Mouse (Mus musculus): ENCODE data around the gene Sphk1.

Sphk1 gene

GRCm38 (mm10) chr11:116538142-116538735, 7.5 kb downstream of the Sphk1 start:
- DNase-seq: no peak

- no peak for DNase-seq
Observed at GRCm38 (mm10) chr11:116541183-116541582, 10.5 kb downstream of the Sphk1 start.

DNA sequence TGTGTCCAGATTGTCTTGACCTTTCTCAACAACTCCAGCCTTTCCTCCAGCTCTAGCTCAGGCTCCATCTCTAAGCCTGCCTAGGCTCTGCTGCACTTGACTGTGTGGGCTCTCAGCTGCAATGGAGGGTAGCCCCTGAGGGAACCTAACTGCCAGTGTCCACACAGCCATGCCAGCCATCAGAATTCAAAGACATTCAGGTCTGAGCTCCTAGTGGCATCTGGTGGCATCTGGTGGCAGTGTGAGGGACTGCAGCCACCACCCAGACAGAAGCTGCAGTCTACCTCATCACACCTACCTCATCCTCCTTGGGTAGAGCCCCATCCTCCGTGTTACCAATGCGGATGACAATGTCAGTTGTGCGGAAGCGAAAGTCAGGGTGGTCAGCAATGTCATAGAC, 12.4 kb downstream of the Sphk1 start:
- peak; percentile 61 to 79 for DNase-seq

DNA sequence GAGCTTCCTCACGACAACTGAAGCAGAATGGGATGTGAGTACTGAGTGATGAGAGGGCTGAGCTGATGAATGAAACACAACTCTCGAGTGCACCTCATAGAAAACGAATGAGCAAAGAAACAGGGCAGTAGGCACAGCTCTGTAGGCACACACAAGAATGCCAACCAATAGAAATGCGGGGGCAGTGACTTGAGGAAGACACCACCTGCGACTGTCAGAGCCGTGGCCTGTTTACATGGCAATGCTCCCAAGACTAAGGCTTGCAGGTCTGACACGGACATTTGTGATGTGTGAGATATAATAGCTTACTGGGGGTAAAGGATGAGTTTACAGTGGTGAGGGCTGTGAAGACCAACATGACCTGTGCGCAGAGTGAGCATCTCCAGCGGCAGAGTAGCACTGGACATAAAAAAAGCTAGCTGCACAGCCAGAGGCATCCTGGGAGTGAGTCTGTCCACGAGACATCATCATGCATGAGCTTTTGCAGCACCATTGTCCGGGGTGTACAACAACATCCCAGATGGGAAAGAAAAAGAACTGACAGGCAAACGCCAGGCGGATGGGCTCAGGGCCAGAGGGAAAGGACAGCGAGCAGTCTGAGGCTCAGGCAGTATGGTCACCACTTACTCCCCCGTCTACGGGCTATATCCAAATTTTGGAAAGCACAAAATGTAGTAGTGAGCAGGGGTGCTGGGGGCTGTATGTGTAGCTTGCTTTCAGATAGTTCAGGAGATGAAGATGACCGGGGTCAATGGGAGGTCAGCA, 16.8 kb downstream of the Sphk1 start:
- DNase-seq: peak; percentile 70 to 79

DNA sequence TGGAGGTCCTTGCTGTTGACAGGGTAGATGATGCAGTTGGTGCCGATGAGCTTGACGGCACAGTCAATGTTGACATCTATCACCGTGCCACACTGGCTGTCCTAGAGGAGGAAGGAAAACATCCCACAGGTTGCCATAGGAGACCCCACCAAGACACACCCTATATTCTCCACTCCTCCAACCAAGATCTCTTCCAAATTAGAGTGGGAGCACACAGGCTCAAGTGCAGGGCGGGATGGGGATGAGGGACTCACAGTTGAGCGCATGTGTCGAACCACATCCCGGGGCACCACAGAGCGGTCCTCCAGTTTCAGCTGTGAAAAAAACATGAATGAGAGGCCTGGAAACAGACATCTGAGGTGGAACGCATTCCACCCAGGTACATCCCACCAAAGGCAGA, 18.1 kb downstream of the Sphk1 start:
- DNase-seq: no peak

GRCm38 (mm10) chr11:116549273-116550038, 18.7 kb downstream of the Sphk1 start:
- no peak for DNase-seq

- DNase-seq: no peak
Observed at GRCm38 (mm10) chr11:116550748-116551147, 20.0 kb downstream of the Sphk1 start.

DNA sequence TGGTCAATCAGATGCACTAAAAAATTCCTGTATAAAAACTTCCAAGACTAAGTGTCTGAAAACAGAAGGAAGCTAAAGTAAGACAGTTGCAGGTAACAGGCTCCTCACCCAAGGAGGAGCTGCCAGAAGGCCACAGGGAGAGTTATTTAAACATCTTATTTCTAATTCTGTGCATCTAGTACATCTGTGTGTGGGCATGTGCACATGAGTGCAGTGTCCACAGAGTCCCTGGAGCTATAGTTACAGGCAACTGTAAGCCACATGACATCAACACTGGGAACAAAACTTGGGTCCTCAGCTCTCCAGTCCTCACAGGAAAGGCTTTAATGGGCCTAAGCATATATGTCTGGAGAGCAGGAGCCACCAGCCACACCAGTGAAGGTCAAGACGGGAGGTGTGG, 21.5 kb downstream of the Sphk1 start:
- no peak for DNase-seq

- DNase-seq: peak; percentile 71 to 76
Observed at GRCm38 (mm10) chr11:116554171-116554878, 23.6 kb downstream of the Sphk1 start.

GRCm38 (mm10) chr11:116555572-116555971, 24.8 kb downstream of the Sphk1 start:
- no peak for DNase-seq

DNA sequence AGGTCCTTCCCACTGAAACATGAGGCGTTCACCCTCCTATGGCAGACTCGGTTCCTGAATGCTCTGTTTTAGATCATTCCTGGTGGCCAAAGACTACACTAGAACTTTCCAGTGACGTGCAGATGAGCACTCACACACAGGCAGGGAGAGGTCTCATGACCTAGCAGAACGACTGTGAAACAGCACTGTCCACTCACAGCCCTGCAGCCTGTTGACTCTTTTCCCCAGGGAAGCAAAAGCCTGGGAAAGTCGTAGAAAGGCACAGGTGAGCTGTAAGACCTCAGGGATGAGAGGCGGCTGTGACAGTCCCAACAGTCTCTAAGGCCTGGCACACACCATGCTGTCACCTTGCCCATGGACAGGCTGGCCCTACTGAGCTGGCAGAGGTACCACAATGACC, 25.6 kb downstream of the Sphk1 start:
- no peak for DNase-seq

DNA sequence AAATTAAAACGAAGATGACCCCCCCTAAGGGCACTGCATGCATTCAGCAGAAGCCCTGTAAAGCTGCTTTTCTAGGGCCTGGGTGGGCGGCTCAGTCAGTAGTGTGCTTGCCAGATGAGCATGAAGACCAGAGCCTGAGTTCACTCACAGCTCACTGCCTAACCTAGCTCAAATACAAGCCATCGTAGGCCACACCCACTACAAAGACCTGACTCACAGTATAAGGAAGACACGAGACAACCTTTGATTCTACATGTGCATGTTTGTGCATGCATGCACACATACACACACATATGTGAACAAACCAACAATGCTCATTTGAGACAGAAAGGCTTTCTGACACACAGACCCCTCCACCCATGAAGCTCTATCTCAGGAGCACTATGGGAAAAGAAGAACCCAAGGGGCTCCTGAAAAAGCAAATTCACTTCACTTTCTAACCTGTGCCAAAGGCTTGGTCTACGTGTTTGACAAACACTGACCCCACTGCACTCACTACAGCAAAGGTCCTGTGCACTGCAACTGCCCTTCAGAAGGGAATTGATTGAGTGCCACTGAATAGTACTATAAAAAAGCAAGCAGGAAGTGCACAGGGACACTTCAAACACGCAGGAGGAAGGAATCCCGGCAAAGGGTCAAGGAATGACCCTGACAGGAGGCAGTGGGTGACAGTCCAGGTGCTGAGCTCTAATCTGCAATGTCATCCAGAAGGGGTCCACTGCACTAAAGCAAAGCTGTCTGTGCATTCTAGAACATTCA, 34.7 kb downstream of the Sphk1 start:
- no peak for DNase-seq

- DNase-seq: no peak
Observed at GRCm38 (mm10) chr11:116567531-116567930, 36.8 kb downstream of the Sphk1 start.

DNA sequence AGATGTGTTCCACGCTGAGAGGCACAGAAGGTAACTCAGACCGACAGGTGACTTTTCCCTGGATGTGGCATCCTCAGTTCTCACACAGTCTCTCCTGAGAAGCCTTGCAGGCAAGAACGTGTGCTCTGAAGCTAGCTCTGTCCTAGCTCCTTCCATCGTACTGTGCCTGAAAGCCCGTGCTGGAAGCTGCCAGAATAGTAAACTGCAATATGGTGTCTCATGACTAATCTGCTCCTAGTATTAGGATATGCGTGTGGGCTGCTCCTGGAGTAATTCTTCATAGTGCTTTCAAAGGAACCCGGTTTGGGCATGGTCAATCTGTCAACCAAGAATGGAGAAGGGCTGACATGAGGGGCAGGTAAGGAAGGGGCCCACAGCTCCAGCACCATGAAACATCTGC, 40.1 kb downstream of the Sphk1 start:
- no peak for DNase-seq

DNA sequence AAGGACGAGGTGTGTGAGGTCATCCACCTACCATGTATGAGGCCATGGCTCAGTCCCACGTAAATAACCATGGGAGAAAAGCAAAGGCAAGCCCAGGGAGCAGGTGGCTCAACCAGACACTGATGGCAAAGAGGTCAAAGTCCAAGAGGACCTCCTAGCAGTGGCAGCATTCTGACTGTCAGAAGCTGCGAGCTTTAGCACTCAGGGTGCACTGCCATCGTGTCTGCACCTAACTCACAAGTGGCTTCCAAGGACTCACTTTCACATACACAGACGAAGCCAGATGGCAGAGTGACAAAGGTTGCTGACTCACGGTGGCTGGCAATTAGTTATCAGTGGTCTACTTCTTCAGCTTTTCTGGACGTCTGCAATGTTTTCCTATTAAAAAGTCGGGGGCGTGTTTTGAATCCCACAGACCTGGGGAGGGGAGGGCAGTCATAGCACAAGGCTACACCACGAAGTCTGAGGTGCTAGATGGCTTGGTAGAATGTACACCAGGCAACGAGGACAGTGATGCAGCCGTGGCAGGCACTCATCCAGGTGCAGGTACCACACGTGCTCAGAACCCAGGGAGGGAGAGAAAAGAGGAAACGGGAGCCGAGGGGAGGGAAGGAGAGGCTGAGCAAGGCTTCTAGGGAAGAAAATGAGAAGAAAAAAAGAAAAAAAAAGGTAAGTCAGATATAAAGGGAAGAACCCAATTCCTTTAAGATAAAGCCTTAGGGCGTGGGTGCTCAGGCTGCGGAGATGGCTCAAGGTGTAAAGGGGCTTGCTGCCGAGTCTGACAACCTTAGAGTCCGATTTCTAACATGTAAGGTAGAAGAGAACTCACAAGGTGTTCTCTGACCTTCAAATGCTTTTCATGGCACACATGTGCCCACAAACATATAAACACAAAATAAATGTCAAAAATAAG, 41.3 kb downstream of the Sphk1 start:
- peak; percentile 45 to 59 for DNase-seq

GRCm38 (mm10) chr11:116572756-116573543, 42.2 kb downstream of the Sphk1 start:
- no peak for DNase-seq

DNA sequence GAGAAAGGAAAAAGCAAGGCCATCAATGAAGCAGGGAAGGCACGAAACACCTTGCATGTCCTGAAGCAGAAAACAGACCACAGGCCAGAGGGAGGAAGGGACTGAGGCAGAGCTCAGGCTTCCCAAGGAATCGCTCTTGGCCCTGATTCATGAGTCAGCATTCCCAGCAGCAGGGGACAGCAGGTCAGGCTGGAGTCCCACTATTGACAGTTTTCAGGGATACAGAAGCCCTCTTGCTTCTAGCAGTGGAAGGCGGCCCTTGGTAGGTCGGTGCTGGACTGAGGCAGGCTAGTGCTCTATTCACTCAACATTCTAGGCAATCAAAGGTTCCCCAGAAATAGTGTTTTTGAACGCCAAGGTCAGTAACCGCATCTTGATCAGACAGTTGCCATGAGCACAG, 43.8 kb downstream of the Sphk1 start:
- peak; percentile 55 to 66 for DNase-seq

DNA sequence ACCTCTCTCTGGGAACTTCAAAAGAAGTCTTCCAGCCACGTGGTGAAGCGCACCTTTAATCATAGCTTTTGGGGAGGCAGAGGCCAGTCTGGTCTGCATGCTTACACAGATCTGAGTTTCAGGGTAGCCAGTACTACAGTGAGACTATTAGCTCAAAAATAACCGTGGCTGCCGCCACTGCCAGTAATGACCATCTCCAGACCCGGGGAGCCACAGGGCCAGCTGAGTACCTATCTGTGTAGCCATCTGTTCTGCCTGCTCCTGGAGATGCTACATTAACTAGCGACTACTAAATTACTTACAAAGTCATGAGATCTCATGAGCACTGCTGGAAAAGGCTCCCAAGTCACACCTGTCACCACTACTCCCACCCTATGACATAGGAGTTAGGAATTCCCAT, 44.3 kb downstream of the Sphk1 start:
- DNase-seq: no peak

GRCm38 (mm10) chr11:116575396-116575795, 44.7 kb downstream of the Sphk1 start:
- DNase-seq: no peak

- DNase-seq: peak in 1 of 2 experiments; percentile 43
Observed at GRCm38 (mm10) chr11:116579280-116579679, 48.6 kb downstream of the Sphk1 start.
